Mouse (Mus musculus) layer of hippocampus, adult 2 months (tissue): Measurements from ENCODE around the gene Rac3. TPM values are rescaled to one million over a fixed set of nuclear protein-coding genes. Genes with fewer than 3 reads are reported as not detected.
A peak's percentile ranks its signal among the peaks of the same experiment; 100 is the strongest.
"Not testable (repeated sequence)": the region's sequence is repeated elsewhere in the genome, so short reads cannot be mapped to it uniquely, and the experiment has no call there.

Source experiments
- DNase-seq, 2 experiments: peaks; one replicate each; pipeline ENCODE4 v3.0.0; 2022; ENCODE audit warnings: low spot score in 2 of 2
- H3K27ac ChIP-seq: fragments of 200-600 bp; 2 replicates; pipeline ENCODE4 v1.8.1; 2022
- H3K4me3 ChIP-seq: fragments of 200-600 bp; 2 replicates; pipeline ENCODE4 v1.8.1; 2022; ENCODE audit warnings: mild to moderate bottlenecking
- CTCF ChIP-seq: fragments of 200-600 bp; conservative IDR thresholded peaks from 2 replicates; pipeline ENCODE4 v1.8.1; 2022; ENCODE audit warnings: antibody characterized with exemption, mild to moderate bottlenecking, moderate library complexity
- long read RNA-seq, 2 experiments: library from polyadenylated mRNA; stranded (forward); transcript quantifications; one replicate each; pipeline ENCODE4 v2.0.0; 2021; ENCODE audit warnings: borderline mapping rate in 2 of 2
- total RNA-seq, 2 experiments: library from RNA; stranded (reverse); gene quantifications; 2 replicates each; pipeline ENCODE4 v1.2.3; 2021

The Rac3 gene
- total RNA-seq, result 10 to 100 TPM; 36.4 to 38.2 TPM
- long read RNA-seq, experiment 1, partial matches to known transcripts, result 0 of 3 reads
- long read RNA-seq, experiment 1, other reads (novel, unspliced or antisense), result 2 of 3 reads
- long read RNA-seq, experiment 2, partial matches to known transcripts, result 1 of 6 reads
- long read RNA-seq, experiment 2, other reads (novel, unspliced or antisense), result 1 of 6 reads

GRCm38 (mm10) chr11:120721124-120722066 is at the start of gene Rac3:
Gene Rac3 (plus strand): TSS chr11:120721470.
- Histone ChIP-seq H3K27ac (peak within 1 kb of the TSS; percentile 72), H3K4me3 (peak within 1 kb of the TSS; percentile 59)
- no peak for TF ChIP-seq CTCF
- DNase-seq, result peak in 1 of 2 experiments; percentile 73

GRCm38 (mm10) chr11:120672687-120673593 is 48.3 kb upstream of the Rac3 start, which contains the start of gene Aspscr1:
Gene Aspscr1 (plus strand): TSS chr11:120672973.
- peak within 1 kb of the TSS; percentile 79 for H3K4me3 ChIP-seq
- peak; percentile 90 to 91 for DNase-seq
- peak within 1 kb of the TSS; percentile 95 for H3K27ac ChIP-seq
- TF ChIP-seq CTCF, result 0 out of 2 replicates have a peak, but pooled peaks have one; percentile 8

- TF ChIP-seq CTCF, result no peak
- H3K27ac ChIP-seq, result peak overlapping the region; percentile 95
- peak overlapping the region; percentile 79 for H3K4me3 ChIP-seq
- DNase-seq, result no peak
Measured at GRCm38 (mm10) chr11:120673594-120674122, 47.6 kb upstream of the Rac3 start.

- not testable (repeated sequence) for DNase-seq, H3K4me3 ChIP-seq
Measured at GRCm38 (mm10) chr11:120675875-120676274, 45.4 kb upstream of the Rac3 start.

GRCm38 (mm10) chr11:120676951-120677350 is 44.3 kb upstream of the Rac3 start:
- no peak for DNase-seq
- TF ChIP-seq CTCF, result no peak
- no peak overlapping the region for H3K4me3 ChIP-seq

More at GRCm38 (mm10) chr11:120675875-120676274, 45.4 kb upstream of the Rac3 start:
- H3K27ac ChIP-seq, result not testable (repeated sequence)

GRCm38 (mm10) chr11:120679909-120680308 is 41.4 kb upstream of the Rac3 start:
- DNase-seq, result no peak
- peak; percentile 69 for TF ChIP-seq CTCF
- Histone ChIP-seq H3K4me3 (no peak overlapping the region), H3K27ac (no peak overlapping the region)

More at GRCm38 (mm10) chr11:120676951-120677350, 44.3 kb upstream of the Rac3 start:
- no peak overlapping the region for H3K27ac ChIP-seq

- TF ChIP-seq CTCF, result no peak
- DNase-seq, result no peak
- no peak overlapping the region for H3K4me3 ChIP-seq
- H3K27ac ChIP-seq, result no peak overlapping the region
Measured at GRCm38 (mm10) chr11:120682683-120683082, 38.6 kb upstream of the Rac3 start.

GRCm38 (mm10) chr11:120683536-120683935 is 37.7 kb upstream of the Rac3 start:
- H3K27ac ChIP-seq, result no peak overlapping the region
- no peak for TF ChIP-seq CTCF
- DNase-seq, result no peak
- no peak overlapping the region for H3K4me3 ChIP-seq

- H3K4me3 ChIP-seq, result no peak overlapping the region
- DNase-seq, result no peak
- no peak overlapping the region for H3K27ac ChIP-seq
- TF ChIP-seq CTCF, result peak; percentile 25; the same call in 1 of the 2 replicates
Measured at GRCm38 (mm10) chr11:120684086-120684485, 37.2 kb upstream of the Rac3 start.

GRCm38 (mm10) chr11:120684660-120685059 is 36.6 kb upstream of the Rac3 start:
- no peak overlapping the region for H3K4me3 ChIP-seq
- no peak for TF ChIP-seq CTCF
- H3K27ac ChIP-seq, result no peak overlapping the region
- DNase-seq, result no peak

- TF ChIP-seq CTCF, result no peak
- no peak for DNase-seq
- Histone ChIP-seq H3K27ac (peak overlapping the region; percentile 74), H3K4me3 (no peak overlapping the region)
Measured at GRCm38 (mm10) chr11:120686650-120687272, 34.5 kb upstream of the Rac3 start.

GRCm38 (mm10) chr11:120689365-120689764 is 31.9 kb upstream of the Rac3 start:
- no peak for TF ChIP-seq CTCF
- no peak overlapping the region for H3K4me3 ChIP-seq
- H3K27ac ChIP-seq, result no peak overlapping the region
- DNase-seq, result no peak
